Comparison of ENCODE assay signal across 22 mouse cellular contexts in the genomic region with DNA sequence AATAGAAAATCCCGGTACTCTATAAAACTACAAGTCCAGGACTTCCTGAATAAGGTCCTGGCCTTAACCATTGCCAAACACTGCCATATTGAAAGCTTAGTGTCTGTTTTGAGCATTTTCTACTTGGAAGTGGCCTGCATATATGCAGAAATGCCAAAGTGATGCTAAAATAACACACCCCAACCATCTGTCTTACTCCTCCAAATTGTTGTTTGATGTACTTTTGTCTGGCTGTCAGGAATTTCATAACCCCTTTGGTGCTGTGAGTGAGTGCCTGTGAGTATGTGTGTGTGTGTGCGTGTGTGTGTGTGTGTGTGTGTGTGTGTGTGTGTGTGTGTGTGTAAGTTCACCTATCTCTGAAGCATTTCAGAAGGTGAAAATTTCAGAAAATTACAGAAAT.
A peak's percentile ranks its signal among the peaks of the same experiment; 100 is the strongest.
DNase-seq lines count a peak whose midpoint lies in the region; ATAC-seq lines count a peak whose summit lies in the region.
"Had no signal": no experiment of that assay in that cellular context is flagged by ENCODE, and none has a peak within 500 bp of the region (broad histone marks: within the 10 kb centered on the region; RNA-seq: fewer than 3 reads in every experiment).

No protein-coding gene starts in this region.

- DNase-seq in frontal cortex, postnatal 10 days (ENCODE audit: low spot score in 2 of 2): no peak
- peak; percentile 31 for DNase-seq in layer of hippocampus, adult 9-11 months
- DNase-seq in layer of hippocampus, adult 11-12 months (ENCODE audit: low spot score): no peak
- DNase-seq in right cerebral cortex, adult 18-20 months: peak; percentile 26
- no peak for DNase-seq in right cerebral cortex, adult 2 months (ENCODE audit: low spot score in 2 of 2)
- DNase-seq: adrenal gland, adult 8-10 months; adrenal gland, postnatal 14 days; adrenal gland, postnatal 36 days; B cell, adult 2 months; cerebellum, adult 11 months; cerebellum, adult 18-20 months; cerebellum, adult 8-10 months; cerebellum, adult 9-11 months; cerebellum, postnatal 14 days; cerebellum, postnatal 36 days; embryo, embryonic 11 days had no signal

- ATAC-seq in frontal cortex, adult (ENCODE audit: low TSS enrichment): peak; percentile 47
- ATAC-seq: activated CD4-positive, CD25-positive, alpha-beta regulatory T cell, adult 4 months; CD4-positive, CD25-positive, alpha-beta regulatory T cell, adult 4 months; forebrain, embryonic 14.5 days; forebrain, embryonic 16.5 days; Patski had no signal

Comparison
In these comparisons a context has a peak if more than half of its experiments do, and no peak if none do; other contexts are left out.
1. DNase-seq: peak in layer of hippocampus, adult 9-11 months (single experiment) and right cerebral cortex, adult 18-20 months (single experiment); none in frontal cortex, postnatal 10 days (0 of 2), layer of hippocampus, adult 11-12 months (single experiment) and right cerebral cortex, adult 2 months (0 of 2).